Mouse (Mus musculus) thymus, postnatal 25 days (tissue): Measurements from ENCODE around the gene Crabp2.
A peak's percentile ranks its signal among the peaks of the same experiment; 100 is the strongest.

ENCODE experiments used
- DNase-seq: peaks from one replicate; pipeline ENCODE4 v3.0.0; 2022

The Crabp2 gene

DNA sequence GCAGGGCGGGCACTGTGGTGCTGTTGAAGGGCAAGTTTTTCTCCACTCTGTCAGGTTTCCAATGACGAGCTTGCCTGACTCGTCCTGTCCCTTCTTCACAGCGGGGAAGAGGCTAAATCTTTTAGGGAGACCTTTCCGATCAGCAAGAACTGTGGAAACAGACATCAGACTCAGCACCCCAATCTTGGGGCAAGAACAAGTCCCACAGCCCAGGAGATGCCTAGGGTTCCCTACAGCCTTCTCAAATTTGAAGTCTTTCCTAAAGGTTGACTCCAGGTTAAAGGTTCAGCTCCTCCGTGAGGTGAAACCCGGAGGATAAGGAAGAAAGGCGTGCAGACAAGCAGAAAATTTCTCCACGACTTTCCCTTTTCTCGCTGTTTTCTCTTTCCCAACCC, 11.7 kb downstream of the Crabp2 start:
- DNase-seq: no peak

DNA sequence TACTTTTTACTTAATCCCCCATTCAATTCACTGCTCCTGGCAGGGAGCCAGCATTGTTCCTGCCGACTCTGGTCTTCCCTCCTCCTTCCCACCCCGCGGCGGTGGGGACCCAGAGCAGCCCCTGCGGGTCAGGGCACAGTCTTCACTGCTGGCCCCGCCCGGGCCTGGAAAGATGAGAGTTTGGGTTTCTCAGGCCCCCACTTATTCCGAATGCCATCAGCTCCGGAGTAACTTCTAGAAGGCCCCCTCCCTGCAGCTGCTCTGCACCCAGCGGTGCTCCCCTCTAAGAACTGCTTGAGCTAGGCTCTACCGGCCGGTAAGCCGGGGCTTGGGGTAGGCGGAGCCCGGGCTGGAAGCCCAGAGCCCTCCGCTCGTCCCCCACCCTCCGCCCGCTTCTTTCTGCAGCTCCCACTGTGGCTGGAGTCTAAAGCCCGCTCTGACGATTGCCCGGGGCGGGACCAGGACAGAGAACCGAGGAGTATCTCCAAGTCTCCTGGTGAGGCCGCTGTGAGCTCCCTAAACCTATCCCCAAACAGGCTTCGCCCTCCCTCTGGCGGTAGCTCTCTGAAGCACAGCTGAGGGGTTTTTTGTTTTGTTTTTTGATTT, 12.2 kb downstream of the Crabp2 start:
- peak; percentile 70 for DNase-seq

DNA sequence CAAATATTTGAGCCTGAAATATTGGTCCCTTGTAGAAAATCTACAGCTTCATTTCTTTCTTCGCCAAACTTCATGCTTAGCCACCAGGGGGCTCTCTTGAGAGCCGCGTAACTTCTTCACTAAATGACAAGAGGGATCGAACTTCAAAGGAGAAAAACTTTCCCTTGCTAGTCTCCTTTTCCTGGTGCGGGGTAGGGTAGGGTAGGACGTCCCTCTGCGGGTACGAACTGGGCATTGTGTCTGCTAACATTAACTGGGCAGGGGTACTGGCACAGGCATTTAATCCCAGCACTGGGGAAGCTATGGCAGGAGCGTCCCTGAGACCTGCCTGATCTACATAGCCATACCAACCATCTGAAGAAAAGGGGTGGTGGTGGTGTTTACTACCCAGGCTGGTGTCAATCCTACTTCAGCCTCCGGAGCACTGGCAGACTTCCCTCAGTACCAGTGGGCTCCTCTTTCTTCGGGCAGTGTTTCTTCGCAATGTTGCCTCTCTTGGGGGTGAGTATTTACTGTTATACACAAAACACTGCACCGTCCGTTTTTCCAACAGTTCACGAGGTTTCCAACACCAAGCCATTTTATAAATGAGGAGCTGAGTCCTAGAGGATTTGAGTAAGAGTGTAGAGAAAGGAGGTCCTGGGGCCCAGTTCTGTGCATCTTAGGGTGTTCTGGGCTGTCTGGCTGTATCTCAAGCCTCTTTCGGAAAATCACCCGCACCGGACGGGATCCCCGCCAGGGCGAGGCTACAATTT, 21.9 kb downstream of the Crabp2 start:
- peak; percentile 56 for DNase-seq

GRCm38 (mm10) chr3:87970939-87971488, 22.5 kb downstream of the Crabp2 start, which contains the start of gene Nes:
Nes (plus strand) TSS chr3:87971078.
- DNase-seq: peak; percentile 18

- no peak for DNase-seq
These were observed 23.2 kb downstream of the Crabp2 start for GRCm38 (mm10) chr3:87971489-87972202.

- no peak for DNase-seq
These were observed 23.8 kb downstream of the Crabp2 start for GRCm38 (mm10) chr3:87972203-87972664.

- DNase-seq: no peak
These were observed 24.3 kb downstream of the Crabp2 start for GRCm38 (mm10) chr3:87972776-87973175.

DNA sequence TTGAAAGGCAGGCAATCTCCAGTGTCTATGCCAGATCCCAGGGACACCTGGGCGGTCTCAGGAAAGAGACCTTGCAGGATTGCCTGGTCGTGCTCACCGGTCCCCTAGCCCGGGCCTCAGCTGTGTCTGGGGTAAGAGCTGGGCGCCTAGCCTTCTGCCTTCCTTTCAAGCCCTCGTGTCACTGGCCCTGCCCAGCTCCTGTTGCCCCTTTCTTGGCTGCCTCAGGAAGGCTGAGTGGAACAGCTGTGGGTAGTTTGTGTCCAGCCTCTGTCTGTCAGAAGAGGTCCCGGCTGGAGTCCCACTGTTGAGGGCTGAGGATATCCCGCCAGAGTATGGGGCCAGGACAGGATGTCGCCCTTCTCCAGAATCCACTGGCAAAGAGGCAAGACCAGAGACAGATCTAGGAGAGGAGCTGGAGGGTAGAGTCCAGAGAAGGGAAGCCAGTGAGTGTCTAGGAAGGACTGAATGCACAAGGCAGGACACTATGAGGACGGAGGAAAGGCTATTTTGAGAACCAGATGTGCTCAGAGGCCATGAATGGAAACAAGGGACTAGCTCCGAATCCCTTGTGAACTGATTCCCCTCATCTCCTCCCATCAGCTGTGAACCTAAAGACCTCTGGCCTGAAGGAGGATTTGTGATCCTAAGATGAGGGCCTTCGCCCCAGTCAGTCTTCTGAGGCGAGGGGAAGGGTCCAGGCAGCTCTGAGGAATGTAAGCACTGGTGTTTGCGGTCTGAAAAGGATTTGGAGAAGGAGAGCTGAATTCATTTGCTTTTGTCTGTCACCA, 25.3 kb downstream of the Crabp2 start:
- DNase-seq: no peak

DNA sequence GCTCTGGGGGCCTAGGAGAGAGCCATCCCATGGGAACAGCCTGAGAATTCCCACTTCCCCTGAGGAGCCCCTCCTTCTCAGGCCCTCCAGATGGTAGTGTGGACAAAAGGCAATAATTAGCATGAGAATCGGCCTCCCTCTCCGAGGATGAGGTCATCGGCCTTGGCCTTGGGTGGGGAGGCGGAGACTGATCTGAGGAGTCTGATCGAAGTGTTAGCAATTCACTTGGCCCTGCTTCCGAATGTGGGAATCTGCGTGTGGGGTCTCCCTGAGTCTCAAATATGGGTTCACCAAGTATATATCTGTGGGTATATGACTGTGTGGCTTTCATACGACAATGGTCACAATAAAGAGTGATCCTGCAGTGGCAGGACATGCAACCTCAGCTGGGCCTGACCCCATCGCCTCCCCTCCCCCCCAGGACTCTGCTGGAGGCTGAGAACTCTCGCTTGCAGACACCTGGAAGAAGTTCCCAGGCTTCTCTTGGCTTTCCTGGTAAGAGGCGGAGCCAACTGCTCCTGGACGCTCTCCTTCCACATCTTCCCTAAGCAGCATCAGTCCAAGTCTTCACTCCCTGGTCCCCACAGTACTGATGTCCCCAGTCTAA, 26.0 kb downstream of the Crabp2 start:
- no peak for DNase-seq

- no peak for DNase-seq
These were observed 31.0 kb downstream of the Crabp2 start for GRCm38 (mm10) chr3:87979493-87979892.

- DNase-seq: no peak
These were observed 31.6 kb downstream of the Crabp2 start for GRCm38 (mm10) chr3:87980085-87980484.

DNA sequence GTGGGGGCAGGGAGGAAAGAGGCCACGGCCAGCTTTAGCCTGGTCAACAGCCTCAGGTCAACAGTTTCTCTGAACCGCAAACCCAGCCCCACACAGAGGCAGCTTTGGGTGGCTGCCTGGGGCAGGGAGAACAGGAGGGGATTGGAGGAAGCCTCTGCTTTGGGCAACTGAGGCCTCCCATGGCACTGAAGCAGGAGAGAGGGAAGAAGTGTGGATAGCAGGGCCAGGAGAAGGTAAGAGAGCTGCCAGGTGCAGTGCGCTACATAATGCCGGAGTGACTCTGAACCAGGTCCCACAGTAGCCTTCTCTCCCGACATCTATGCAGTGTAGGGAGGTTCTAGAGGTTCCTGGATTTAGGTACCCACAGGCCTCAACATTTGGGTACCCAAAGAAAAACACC, 32.3 kb downstream of the Crabp2 start:
- DNase-seq: no peak

- no peak for DNase-seq
These were observed 32.8 kb downstream of the Crabp2 start for GRCm38 (mm10) chr3:87981214-87981760.

DNA sequence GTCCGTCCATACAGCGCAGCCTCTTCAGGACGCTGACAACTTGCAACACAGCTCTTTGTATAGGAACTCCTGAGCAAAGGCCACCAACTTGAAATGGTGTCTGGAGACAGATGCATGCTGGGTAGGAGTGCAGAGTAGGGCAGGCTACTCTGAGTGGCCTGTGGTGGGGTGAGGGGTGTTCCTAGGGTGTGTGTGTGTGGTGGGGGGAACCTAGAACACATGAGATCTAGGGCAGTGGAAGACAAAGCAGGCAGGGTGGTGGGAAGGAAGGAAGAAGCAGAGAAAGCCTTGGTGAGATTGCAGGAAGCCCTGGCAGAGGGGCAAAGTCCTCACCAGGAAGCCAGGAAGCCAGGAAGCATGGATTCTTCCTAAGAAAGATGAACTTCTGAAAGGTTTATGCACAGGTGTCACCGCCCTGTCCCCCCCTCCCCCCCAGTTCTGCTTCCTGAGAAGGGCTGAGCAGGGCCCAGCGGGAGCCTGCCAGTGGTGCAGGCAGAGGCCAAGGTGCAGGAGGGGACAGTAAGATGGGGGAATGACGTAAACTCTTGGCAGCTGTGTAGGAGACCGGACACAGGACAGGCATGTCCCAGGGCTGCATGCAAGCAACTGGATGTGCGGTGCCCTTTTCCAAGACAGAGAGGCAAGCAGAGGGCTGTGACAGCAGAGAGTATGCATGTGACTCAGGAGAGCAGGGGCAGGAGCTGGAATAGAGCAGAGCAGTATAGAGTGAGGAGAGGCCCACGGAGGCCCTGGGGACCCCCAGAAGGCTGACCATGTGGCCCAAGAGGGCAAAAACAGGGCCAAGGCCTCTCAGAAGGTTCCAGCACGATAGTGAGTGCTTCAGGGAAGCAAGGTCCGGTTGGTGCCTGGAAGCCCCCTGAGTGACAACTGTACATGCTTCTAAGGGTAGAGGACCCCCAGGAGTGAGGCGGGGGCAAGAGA, 33.7 kb downstream of the Crabp2 start:
- no peak for DNase-seq

- no peak for DNase-seq
These were observed 34.6 kb downstream of the Crabp2 start for GRCm38 (mm10) chr3:87982836-87983601.

DNA sequence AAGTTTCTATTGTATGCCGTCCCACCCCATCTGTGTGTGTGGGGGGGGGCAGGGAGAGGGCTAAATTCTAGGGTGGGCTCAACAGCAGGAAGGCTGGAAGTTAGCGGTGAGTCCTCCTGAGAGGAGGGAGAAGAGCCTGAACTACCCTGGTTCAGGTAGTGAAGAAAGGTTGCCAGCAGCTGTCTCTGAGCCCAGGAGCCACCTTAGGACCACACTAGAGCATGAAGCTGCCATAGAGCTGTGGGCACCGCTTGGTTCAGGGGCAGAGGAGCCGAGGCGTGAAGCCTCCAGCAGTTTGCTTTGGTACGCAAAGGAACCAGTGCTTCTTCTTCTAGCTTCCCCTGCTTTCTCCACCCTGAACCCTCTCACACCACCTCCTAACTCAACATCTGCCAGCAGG, 35.2 kb downstream of the Crabp2 start:
- no peak for DNase-seq

- DNase-seq: no peak
These were observed 35.6 kb downstream of the Crabp2 start for GRCm38 (mm10) chr3:87984094-87984493.

GRCm38 (mm10) chr3:87985505-87986320, 37.2 kb downstream of the Crabp2 start:
- DNase-seq: no peak

- DNase-seq: peak; percentile 88
These were observed 38.4 kb downstream of the Crabp2 start for GRCm38 (mm10) chr3:87986868-87987267.
